Mouse (Mus musculus) spleen, postnatal 36 days (tissue): ENCODE measurements around the gene Cmtm6.
A peak's percentile ranks its signal among the peaks of the same experiment; 100 is the strongest.

Experiments used
- DNase-seq, 2 experiments: peaks; one replicate each; pipeline ENCODE4 v3.0.0; 2022; ENCODE audit warnings: low spot score in 2 of 2, mixed read lengths in 1 of 2

The Cmtm6 gene

DNA sequence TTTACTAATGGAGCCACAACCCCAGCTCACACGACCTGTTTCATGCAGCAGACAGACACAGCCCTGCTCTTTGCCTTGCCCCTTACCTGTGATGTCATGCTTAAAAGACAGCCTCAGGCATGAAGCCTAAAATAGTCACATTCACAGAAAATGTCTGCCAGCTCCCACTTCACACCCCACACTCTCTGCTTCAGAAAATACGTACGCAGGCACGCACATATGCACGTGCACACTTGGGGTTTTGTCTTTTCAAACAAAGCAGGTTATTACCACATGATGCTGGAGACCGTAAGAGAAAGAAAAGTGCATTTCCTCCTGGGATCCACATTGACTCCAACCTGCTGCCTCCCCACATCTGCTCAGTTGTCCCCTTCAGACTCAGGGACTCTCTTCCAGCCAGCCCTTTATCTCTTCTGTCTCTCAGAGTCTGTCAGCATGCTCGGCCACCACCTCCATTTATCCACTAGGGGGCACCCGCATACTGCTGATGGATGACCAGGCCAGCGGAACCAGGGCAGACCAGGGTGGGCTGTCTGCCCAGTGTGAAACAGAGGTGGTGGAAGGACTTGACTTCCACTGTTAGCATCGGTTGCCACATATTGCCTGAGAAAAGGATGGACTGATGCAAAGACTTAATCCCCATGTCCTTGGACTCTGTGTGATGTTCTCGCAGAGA is 66.6 kb downstream of the Cmtm6 start:
- DNase-seq, result peak; percentile 73 to 78

- no peak for DNase-seq
Measured at GRCm38 (mm10) chr9:114798845-114799244, 67.9 kb downstream of the Cmtm6 start.
